Mouse (Mus musculus): ENCODE results near the gene 6030498E09Rik.

Gene 6030498E09Rik

DNA sequence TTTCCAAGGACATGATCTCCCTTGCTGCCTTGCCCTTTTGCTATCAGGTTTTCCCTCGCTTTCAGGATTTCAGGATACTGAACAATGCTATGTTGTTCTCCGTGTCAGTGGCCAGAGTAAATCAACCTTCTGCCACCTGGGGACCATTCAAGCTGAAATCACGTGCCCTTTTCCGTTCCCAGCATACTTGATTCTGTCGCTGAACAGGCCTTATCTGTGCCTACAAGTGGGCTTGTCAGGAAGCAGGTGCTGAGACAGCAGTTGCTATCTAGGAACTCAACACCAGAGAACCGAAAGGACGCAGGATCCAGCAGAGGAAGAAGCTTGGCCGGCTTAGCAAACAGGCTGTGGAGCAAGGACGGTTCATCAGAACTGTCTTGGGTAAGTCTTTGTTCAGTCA is at the start of gene 6030498E09Rik:
TSS of gene 6030498E09Rik (plus strand) at position 194 of the 400 bp plus-strand sequence.
- no peak for DNase-seq

DNA sequence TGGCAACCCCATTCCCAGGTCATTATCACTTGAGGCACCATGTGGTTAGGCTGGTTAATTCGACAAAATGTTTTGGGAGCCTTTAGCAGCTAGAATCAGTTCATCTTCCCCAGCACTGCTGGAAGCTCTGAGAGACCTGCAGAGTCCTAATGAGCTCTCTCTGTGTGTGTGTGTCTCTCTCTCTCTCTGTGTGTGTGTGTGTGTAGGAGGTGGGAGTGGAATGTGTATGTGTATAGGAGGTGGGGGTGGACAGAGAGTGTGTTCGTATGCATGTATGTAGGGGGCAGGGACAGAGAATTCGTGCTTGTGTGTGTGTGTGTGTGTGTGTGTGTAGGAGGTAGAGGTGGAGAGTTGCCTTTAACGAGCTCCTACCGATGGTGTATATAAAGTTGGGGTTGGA is 42.4 kb upstream of the 6030498E09Rik start:
- no peak for DNase-seq

DNA sequence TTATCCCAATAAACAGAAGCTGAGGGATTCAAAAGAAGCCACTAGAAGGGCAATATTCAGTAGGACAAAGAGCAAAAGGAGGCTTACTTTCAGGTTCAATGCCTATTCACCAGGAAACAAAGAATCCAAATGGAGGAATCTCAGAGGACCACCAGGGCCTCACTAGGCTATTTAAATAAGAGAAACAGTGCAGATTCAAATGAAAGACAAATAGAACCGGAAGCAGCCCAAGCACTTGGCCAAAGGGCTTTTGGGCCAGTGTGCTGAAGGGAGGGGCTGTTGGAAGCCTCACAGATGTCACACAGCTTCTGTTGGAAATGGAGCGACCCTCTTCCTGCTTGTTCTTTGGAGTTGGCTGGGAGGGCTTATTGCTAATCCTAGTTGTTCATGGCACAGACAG is 41.8 kb upstream of the 6030498E09Rik start:
- DNase-seq = no peak

DNA sequence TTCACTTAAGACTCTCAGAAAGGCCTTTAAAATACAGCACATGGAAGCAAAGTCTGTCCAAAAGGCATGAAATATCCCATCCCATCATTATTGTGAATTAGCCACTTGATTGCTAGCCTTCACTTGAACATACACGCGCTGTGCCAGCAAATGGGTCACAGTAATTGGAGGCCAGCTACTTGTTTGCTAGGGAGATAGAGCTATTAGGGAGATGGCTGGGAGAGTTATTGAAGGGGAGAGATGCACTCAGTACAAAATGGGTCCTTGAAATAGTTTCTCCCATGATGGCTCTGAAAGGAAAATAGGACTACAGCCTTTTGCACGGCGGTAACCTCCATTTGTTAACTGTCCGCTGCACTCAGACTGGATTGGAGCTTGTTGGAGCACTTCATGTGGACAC is 38.8 kb upstream of the 6030498E09Rik start:
- no peak for DNase-seq

DNA sequence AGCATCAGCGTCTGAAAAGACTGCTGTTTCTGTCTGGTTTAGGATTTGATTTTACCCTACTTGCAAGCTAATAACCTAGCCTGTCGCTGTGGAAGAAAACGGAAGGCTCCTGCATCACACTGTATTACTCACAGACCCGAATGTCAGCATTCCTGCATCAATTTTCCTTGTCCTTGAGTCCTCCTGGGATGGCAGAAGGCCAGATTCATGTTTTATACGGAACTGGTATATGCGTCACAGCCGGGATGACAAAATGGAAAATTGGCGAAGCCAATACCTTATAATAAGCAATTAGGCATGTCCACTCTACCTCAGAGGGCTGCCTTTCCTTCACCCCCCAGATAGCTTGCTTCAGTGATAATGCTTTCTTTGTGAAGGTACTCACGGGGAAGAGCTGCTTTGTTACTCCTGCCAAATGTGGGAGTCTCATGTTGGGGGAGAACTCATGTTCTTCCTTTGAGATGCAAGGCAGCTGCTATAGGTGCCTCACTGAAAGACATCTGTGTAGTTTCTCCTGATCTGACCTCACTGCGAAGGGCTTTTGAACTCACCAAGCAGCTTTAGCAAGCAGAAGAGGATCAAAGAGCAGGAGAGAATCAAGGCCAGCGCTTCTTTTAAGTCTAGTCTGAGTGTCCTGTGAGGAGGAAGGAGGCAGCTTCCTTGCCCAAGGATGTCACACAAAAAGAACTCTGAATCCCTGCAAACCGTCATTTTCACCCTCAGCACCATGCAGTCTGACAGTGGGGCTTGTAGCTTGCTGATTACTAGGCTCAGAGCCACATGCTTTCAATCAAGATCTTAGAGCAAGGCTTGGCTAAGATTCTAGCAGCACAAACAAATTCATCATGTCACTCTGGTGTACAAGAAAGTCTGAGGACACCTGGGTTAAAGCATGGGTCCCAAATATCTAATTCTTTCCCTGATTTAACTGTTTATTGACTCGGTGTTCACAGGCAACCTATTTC is 37.3 kb upstream of the 6030498E09Rik start:
- no peak for DNase-seq

DNA sequence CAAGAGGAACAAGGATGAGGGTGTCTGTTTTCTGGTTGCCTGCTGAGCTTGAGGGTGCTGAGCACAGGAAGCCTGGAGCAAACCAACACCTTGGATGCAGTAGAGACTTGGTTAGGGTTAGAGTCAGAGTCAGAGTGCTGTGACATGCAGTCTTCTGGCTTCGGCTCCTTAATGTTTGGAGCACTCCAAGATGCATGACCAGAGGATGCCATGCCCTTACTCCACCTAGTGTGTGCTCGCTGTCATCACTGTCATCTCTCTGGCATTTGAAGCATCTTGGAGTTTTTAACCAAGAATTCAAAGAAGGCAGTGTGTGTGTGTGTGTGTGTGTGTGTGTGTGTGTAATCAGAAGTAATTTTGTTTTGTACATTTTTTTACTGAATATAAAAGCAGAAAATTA is 1.0 kb upstream of the 6030498E09Rik start:
- no peak for DNase-seq

DNA sequence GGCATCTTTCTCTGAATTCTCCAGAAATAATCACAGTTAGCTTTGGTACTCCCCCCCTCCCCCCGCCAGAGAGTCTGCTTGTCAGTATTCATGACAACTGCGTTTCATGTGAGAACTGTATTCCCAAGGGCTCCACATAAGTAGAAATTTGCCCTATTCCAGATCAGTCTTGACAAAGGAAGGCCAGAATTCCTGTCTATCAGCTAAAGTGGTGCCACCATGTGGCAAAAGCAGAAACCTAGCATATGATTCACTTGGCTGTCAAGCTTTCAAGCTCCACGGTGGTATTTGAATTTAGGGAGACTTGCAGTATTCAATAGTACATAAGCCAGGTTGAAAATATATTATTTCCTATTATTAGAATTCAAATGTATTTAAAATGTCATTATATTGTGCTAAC is 585 bp upstream of the 6030498E09Rik start:
- DNase-seq = peak; percentile 0

DNA sequence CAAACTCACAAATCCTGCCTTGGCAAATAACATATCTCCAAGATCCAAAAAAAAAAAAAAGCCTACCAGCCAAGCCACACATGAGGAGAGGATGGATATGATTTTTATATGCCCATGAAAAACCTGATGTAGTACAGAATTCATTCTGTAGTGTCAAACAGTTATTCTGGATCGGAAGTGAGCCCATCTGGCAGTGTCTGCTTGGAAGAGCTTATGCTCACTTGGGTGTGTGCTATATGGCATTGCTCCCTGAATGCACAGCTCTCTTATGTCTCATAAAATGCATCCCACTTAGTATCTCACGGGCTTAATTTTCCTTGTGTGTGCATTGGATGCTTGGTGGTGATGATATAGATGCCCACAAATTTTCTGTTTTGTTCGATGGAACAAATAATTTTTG is 21.9 kb downstream of the 6030498E09Rik start:
- no peak for DNase-seq

DNA sequence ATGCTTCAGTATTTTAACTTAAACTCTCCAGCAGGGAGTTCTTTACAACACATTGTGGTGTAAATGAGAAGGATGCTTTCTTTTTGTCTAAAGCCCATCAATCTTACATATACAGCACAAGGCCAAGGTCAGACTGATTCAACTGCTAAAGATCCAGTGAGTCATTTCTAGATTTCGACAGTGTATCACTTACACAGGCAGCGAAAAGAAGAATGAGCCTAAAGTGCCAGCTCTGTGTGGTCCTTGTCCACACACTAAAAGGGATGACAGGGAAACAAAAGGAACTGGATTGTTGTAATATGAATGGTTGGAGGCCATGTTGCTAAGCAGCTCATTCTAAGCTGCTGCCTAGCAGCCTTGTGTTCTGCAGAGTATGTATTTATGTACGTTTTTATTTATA is 41.5 kb downstream of the 6030498E09Rik start:
- DNase-seq = no peak

DNA sequence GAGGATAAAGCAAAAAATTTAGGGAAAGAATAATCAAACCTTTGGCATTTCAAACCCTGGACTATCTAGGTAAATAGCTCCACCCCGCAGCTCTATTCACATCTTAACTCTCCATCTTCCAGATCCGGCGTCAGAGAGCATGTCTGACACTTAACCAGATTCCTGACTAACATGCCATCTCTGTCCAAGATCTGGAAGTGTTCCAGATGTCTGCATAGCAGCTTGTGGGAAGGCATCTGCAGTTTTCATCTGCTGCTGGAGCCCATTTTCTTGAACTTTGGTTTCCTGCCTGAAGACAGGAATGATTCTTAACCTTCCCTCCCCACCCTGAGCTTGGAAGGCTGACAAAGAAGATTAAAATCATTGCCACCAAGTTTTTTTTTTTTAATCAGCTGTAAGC is 44.4 kb downstream of the 6030498E09Rik start:
- no peak for DNase-seq

DNA sequence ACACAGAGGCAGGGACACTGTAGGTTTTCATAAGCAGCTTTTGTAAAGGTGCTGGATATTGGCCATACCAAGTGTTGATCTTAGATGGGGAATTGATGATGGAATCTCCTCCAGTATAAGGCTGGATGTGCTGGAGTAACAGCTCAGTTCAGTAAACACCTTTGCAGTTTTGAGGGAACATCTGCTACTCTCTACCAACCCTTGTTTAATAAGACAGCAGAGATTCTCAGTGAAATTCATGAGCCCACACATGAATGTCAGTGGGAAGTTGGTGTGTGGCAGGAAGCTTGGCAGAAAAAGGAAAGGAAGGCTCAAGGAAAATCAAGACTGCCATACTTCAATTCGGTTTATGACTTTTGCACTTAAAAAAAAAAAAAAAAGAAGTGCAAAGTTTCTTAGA is 186.1 kb downstream of the 6030498E09Rik start:
- no peak for DNase-seq

DNA sequence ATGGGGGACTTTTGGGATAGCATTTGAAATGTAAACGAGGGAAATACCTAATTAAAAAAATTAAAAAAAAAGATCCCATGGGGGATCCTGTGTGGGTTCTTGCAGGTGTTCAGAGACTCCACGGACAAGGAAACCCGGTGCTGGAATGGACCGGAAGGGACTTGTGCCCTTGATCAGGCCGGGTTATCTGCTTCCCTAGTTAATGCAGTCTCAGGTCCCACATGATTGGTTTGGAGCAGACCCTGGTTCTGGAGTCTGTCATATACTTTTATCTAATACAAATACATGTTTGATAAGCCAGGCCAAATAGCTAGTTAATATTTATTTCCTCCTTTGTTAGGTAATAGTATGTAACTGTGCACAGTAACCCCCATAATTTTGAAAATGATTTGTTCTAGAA is 223.8 kb downstream of the 6030498E09Rik start:
- DNase-seq = no peak

All from kidney, adult 9 months (tissue).